Mouse (Mus musculus): ENCODE data around the gene Stt3a.

Gene Stt3a

DNA sequence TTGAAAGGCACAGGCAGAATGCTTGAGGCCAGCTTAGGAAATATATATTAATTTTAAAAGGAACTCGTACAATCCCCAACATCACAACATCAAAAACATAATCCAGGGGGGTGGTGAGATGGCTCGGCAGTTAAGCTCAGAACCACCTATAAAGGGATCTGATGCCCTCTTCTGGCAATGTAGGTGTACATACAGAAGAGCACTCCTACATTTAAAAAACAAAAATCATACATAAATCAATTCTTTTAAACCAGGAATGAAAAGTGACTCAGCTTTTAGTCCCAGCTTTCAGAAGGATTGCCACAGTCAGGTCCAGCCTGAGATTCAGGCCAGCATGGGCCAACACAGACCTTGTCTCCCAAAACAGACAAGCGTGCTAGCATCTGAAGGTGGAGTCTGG is 50.9 kb downstream of the Stt3a start:
- no peak for DNase-seq (ENCODE audit: low spot score)

GRCm38 (mm10) chr9:36707304-36707703 is 60.2 kb downstream of the Stt3a start:
- DNase-seq (ENCODE audit: low spot score) = no peak

GRCm38 (mm10) chr9:36705923-36706322 is 61.6 kb downstream of the Stt3a start:
- no peak for DNase-seq (ENCODE audit: low spot score)

DNA sequence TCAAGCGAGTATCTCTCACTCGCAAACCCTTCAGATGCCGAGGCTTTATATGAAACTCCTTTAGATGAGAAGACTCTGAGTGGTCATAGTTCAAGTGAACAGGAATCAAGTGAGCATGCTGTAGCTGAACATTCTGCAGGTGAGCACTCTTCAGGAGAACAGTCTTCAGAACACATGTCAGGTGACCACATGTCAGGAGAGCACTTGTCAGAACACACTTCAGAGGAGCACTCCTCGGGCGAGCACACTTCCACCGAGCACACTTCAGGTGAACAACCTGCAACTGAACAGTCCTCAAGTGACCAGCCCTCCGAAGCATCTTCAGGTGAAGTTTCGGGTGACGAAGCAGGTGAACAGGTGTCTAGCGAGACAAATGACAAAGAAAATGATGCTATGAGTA is 73.2 kb downstream of the Stt3a start:
- no peak for DNase-seq (ENCODE audit: low spot score)

GRCm38 (mm10) chr9:36692920-36693319 is 74.6 kb downstream of the Stt3a start, which contains the start of gene Acrv1:
Acrv1 (plus strand) TSS chr9:36693220.
- DNase-seq (ENCODE audit: low spot score) = no peak

GRCm38 (mm10) chr9:36687329-36687728 is 80.2 kb downstream of the Stt3a start:
- DNase-seq (ENCODE audit: low spot score) = no peak

GRCm38 (mm10) chr9:36681424-36681823 is 86.1 kb downstream of the Stt3a start:
- DNase-seq (ENCODE audit: low spot score) = no peak

All from urinary bladder, postnatal 25 days (tissue).